Mouse (Mus musculus) heart, adult 2 months (tissue): ENCODE measurements at regions not wholly inside any gene's neighbourhood (a gene's known extent, or its start where the extent isn't known, plus 50 kb on each side); places are given as distances from the start of the nearest gene placed in this dataset.

Source experiments
- DNase-seq, 2 experiments: peaks; one replicate each; pipeline ENCODE4 v3.0.0; 2021
- H3K27ac ChIP-seq: fragments of 200-600 bp; 2 replicates; pipeline ENCODE4 v1.8.1; 2022
- H3K27me3 ChIP-seq: fragments of 200-500 bp; 2 replicates; pipeline ENCODE4 v1.6.1; 2012; ENCODE audit warnings: mild to moderate bottlenecking, low read length, inconsistent platforms, mixed read lengths; ENCODE audit not compliant: control insufficient read depth, insufficient read depth
- H3K36me3 ChIP-seq: fragments of 200-500 bp; 2 replicates; pipeline ENCODE4 v1.6.1; 2012; ENCODE audit warnings: low read length, inconsistent platforms; ENCODE audit not compliant: control insufficient read depth, insufficient read depth
- H3K4me1 ChIP-seq: fragments of 200-500 bp; 2 replicates; pipeline ENCODE4 v1.6.1; 2011; ENCODE audit warnings: low read length; ENCODE audit not compliant: control insufficient read depth, insufficient read depth
- H3K4me3 ChIP-seq: fragments of 200-600 bp; 2 replicates; pipeline ENCODE4 v1.8.1; 2022
- H3K79me2 ChIP-seq: fragments of 200-500 bp; replicated peaks from 2 replicates; pipeline ENCODE4 v1.6.1; 2012; ENCODE audit warnings: mild to moderate bottlenecking, inconsistent platforms, low read length, moderate library complexity, mixed read lengths; ENCODE audit not compliant: control insufficient read depth, insufficient read depth
- H3K9ac ChIP-seq: fragments of 200-500 bp; 2 replicates; pipeline ENCODE4 v1.6.1; 2012; ENCODE audit warnings: low read depth, mild to moderate bottlenecking, control low read depth, inconsistent platforms, low read length, mixed read lengths
- CTCF ChIP-seq: fragments of 200-600 bp; IDR thresholded peaks from 2 replicates; pipeline ENCODE4 v1.8.1; 2022; ENCODE audit warnings: antibody characterized with exemption, mild to moderate bottlenecking, moderate library complexity
- EP300 ChIP-seq: fragments of 200-500 bp; IDR thresholded peaks from 2 replicates; pipeline ENCODE4 v1.6.1; 2011; ENCODE audit warnings: low read depth, low read length, control low read depth; ENCODE audit not compliant: insufficient read depth
- POLR2A ChIP-seq: fragments of 200-500 bp; IDR thresholded peaks from 2 replicates; pipeline ENCODE4 v1.6.1; 2011; ENCODE audit warnings: mild to moderate bottlenecking, low read depth, low read length, control low read depth; ENCODE audit not compliant: insufficient read depth
- WGBS: fragments of 180-500 bp; shearing (Covaris S2); methylation state at CpG from one replicate; pipeline ENCODE4 v1.1.7; 2018; 5-methylcytosine and 5-hydroxymethylcytosine counted together
- intact Hi-C: fragments of 180-260 bp; cut with DNase I; formaldehyde crosslinking; loops from one replicate; pipeline ENCODE4 v1.15.1; 2025

DNA sequence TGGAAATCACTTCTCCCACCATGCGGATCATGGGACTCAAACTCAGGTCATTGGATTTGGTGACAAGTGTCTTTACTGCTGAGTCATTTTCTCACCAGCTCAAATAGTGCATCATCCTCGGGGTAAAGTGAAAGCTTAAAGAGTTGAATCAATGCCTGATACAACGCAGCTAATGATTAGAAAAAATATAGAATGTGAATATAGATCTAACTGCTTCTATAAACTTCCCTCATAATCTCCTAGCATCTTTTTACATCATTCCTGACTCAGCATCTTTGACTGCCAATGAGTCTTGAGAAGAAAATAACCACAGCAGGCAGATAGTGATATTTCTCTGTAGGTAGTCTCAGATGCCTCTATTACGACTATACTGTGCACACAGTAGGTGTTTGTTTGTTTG, 640.0 kb downstream of the Lmo4 start:
- no peak overlapping the region for H3K4me3 ChIP-seq
- 77% methylated on average over 4 of the region's 4 CpGs for WGBS

DNA sequence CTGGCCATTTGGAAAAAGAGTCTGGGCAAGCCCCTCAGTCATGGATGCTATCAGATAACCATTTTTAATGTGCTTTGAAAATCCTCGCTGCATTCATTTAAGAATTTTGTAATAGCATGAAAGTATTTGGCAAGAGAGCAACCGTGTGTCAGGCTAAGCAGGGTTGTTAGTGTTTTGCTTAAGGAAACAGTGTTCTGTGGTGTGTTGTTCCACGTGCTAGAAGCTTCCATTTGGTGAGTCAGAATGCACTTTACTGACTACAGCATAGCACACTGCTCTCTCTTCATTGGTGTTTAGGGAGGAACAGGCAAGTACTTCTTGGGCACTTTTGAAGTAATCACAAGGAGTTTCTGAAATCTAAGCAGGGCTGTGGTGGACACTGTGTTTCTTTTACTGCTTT, 661.0 kb upstream of the Pkn2 start:
- DNase-seq: no peak
- H3K27me3 ChIP-seq: no peaks in the 10 kb centered on the region
- no peak overlapping the region for H3K4me3 ChIP-seq
- WGBS: 37% methylated on average over 3 of the region's 3 CpGs
- no peaks in the 10 kb centered on the region for H3K79me2 ChIP-seq
- H3K4me1 ChIP-seq: no peaks in the 10 kb centered on the region
- no peak overlapping the region for H3K27ac ChIP-seq
- intact Hi-C loops: no loop called here
- TF ChIP-seq POLR2A: no peak
- no peak for TF ChIP-seq EP300
- no peak for TF ChIP-seq CTCF
- H3K36me3 ChIP-seq: no peaks in the 10 kb centered on the region
- H3K9ac ChIP-seq: no peak overlapping the region

More for the DNA sequence above, 640.0 kb downstream of the Lmo4 start:
- no peaks in the 10 kb centered on the region for H3K27me3 ChIP-seq
- intact Hi-C loops: no loop called here
- no peaks in the 10 kb centered on the region for H3K36me3 ChIP-seq
- no peaks in the 10 kb centered on the region for H3K79me2 ChIP-seq
- no peak overlapping the region for H3K27ac ChIP-seq
- no peak for DNase-seq
- H3K4me1 ChIP-seq: no peaks in the 10 kb centered on the region
- no peak overlapping the region for H3K9ac ChIP-seq
- no peak for TF ChIP-seq EP300
- TF ChIP-seq CTCF: no peak
- no peak for TF ChIP-seq POLR2A

DNA sequence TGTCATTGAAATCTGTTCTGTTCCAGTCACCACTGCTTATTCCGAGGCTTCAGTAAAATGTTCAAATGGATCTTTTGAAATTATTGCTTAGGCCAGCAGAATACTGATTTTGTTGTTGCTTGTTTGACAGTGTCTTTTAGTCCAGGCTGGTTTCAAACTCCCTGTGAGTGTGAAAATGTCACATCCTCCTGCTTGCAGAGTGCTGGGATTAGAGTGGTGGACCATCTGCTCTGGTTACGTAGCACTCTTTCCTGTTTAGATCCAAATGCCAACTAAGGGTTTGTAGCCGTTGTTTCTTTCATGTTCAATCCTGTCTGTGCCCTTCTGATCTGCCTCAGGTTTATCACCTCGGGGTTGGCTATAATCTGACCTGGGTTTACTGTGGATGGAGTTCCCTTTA, 646.2 kb upstream of the Pkn2 start:
- DNase-seq: no peak
- H3K4me3 ChIP-seq: no peak overlapping the region
- no peak for TF ChIP-seq POLR2A
- TF ChIP-seq EP300: no peak
- no peak for TF ChIP-seq CTCF
- H3K4me1 ChIP-seq: no peaks in the 10 kb centered on the region
- H3K36me3 ChIP-seq: no peaks in the 10 kb centered on the region
- no peaks in the 10 kb centered on the region for H3K79me2 ChIP-seq
- H3K27ac ChIP-seq: no peak overlapping the region
- no peaks in the 10 kb centered on the region for H3K27me3 ChIP-seq
- 59% methylated on average over 4 of the region's 4 CpGs for WGBS
- intact Hi-C loops: no loop called here
- no peak overlapping the region for H3K9ac ChIP-seq

- DNase-seq: no peak
- no peak overlapping the region for H3K27ac ChIP-seq
- H3K79me2 ChIP-seq: no peaks in the 10 kb centered on the region
- no peak overlapping the region for H3K4me3 ChIP-seq
- no peak overlapping the region for H3K9ac ChIP-seq
- no peaks in the 10 kb centered on the region for H3K27me3 ChIP-seq
- intact Hi-C loops: no loop called here
- no peak for TF ChIP-seq EP300
- no peak for TF ChIP-seq CTCF
- TF ChIP-seq POLR2A: no peak
- no peaks in the 10 kb centered on the region for H3K4me1 ChIP-seq
- no peaks in the 10 kb centered on the region for H3K36me3 ChIP-seq
Measured at GRCm38 (mm10) chr3:143527274-143527673, 645.5 kb upstream of the Pkn2 start.

DNA sequence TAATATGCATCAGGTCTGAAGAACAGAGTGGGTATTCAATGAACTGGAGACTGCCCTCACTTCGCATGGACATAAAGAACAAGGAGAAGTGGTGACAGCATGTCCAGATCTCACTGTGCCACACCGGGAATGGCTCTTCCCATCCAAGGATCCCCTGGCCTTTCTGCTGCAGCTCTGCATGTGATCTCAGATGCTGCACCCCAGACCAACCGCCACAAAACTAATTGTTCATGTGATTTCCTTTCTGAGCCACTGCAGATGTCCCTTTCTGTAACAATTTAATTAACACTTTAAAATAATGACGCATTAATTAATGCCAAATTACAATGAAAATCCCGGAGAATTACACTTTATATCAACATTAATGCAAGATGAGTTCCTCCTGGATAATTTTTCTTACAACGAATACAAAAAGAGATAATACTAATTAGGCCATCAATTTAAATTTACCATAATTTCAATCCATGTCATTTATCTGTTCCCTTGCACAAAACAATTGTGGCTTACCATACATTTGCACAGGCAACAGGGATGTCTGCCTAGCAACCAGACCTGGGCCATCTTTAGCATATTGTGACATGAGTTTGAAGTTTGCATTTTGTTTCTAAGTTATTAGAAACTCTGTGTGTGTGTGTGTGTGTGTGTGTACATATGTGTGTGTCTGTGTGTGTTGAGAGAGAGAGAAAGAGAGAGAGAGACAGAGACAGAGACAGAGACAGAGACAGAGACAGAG, 630.9 kb upstream of the Pkn2 start:
- intact Hi-C loops: no loop called here
- no peaks in the 10 kb centered on the region for H3K36me3 ChIP-seq
- DNase-seq: no peak
- H3K4me3 ChIP-seq: no peak overlapping the region
- H3K9ac ChIP-seq: no peak overlapping the region
- TF ChIP-seq CTCF (no peak), POLR2A (no peak), EP300 (no peak)
- peaks cover 1% of the 10 kb centered on the region; the same call in 1 of the 2 replicates for H3K4me1 ChIP-seq
- H3K27ac ChIP-seq: no peak overlapping the region
- 72% methylated on average over 6 of the region's 6 CpGs for WGBS
- H3K27me3 ChIP-seq: no peaks in the 10 kb centered on the region
- no peaks in the 10 kb centered on the region for H3K79me2 ChIP-seq

- intact Hi-C loops: loop anchor here (5.0 kb wide), 1 partner anchor 733 kb away; no protein-coding TSS in a partner anchor
- Histone ChIP-seq H3K4me1 (peaks cover 1% of the 10 kb centered on the region; the same call in 1 of the 2 replicates), H3K36me3 (no peaks in the 10 kb centered on the region), H3K79me2 (no peaks in the 10 kb centered on the region), H3K27me3 (no peaks in the 10 kb centered on the region), H3K27ac (no peak overlapping the region), H3K4me3 (no peak overlapping the region), H3K9ac (no peak overlapping the region)
- TF ChIP-seq POLR2A (no peak), EP300 (no peak), CTCF (no peak)
- 29% methylated on average over 5 of the region's 5 CpGs for WGBS
- DNase-seq: no peak
Measured at GRCm38 (mm10) chr3:143509531-143509930, 627.7 kb upstream of the Pkn2 start.
